Mouse (Mus musculus): Measurements from ENCODE around the gene Ric3. TPM values are rescaled to one million over a fixed set of nuclear protein-coding genes. Genes with fewer than 3 reads are reported as not detected.

The Ric3 gene
- total and polyA plus RNA-seq, 3 experiments, result not detected

DNA sequence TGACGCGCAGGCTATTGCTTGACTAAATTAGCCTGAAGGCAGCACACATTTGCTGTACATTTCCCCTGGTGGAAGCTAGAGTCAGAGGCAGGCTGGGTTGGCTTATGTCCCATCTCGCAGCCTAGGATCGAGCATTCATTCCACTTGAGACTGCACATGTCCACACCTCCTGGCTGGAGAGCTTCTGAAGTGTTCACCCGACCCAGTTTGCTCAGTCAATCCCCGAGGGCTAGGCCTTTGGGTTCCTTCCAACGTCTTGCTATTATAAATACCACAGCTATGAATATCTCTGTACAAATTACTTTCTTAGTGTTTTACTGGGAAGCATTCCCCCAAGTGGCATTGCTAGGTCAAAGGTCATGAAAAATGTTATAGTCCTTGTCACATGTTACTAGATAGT, 89.9 kb downstream of the Ric3 start (continued):
- TF ChIP-seq KAT2A (conservative IDR thresholded peaks at IDR 0.05; ENCODE audit: low read depth, low read length), result no peak

DNA sequence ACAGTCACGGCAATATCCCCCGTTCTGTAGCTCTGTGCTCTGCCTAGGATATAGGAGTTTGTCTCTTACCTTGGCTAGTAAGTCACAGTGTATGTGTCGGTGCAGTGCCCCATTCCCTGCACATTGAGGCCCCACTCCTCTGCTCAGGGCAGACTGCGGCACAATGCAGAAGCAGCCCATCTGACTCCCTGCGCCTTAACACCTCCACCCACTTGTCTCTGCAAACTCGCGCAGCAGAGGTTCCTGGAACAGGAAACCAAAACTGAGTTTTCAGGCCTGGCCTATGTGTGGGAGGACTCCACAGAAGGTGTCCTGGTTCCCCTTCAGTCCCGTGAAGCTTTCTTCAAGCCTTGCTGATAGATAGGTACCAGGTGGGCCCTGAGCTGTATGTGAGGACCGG, 91.9 kb downstream of the Ric3 start:
- H3K36me3 ChIP-seq (ENCODE audit: control insufficient read depth in 1 of 2, insufficient read depth in 2 of 2, low read length in 2 of 2), result no peaks in the 10 kb centered on the region
- no peaks in the 10 kb centered on the region for H3K4me1 ChIP-seq (ENCODE audit: control insufficient read depth in 1 of 2, insufficient read depth in 2 of 2, low read length in 2 of 2)
- H3K4me3 ChIP-seq (ENCODE audit: control insufficient read depth in 1 of 2, insufficient read depth in 1 of 2, low read depth in 2 of 2, low read length in 2 of 2), result no peak overlapping the region
- no peaks in the 10 kb centered on the region for H3K9me3 ChIP-seq (replicated peaks; ENCODE audit: insufficient read depth, low read length)
- H3K9ac ChIP-seq (ENCODE audit: control insufficient read depth, low read depth, low read length, poor library complexity, severe bottlenecking), result no peak overlapping the region
- H3K27me3 ChIP-seq (ENCODE audit: control insufficient read depth in 1 of 2, insufficient read depth in 2 of 2, low read length in 2 of 2), result no peaks in the 10 kb centered on the region
- no peak overlapping the region for H3K27ac ChIP-seq (ENCODE audit: control insufficient read depth, low read depth, low read length)
- DNase-seq (ENCODE audit: low read depth, low spot score), result no peak
- TF ChIP-seq MAFK (IDR thresholded peaks at IDR 0.05; ENCODE audit: borderline replicate concordance, low read depth, low read length), result no peak
- TF ChIP-seq ZMIZ1 (IDR thresholded peaks at IDR 0.05; ENCODE audit: low read depth, low read length), result no peak
- TF ChIP-seq USF2 (IDR thresholded peaks at IDR 0.05; ENCODE audit: borderline replicate concordance in 1 of 2, insufficient read depth in 1 of 2, low read depth in 1 of 2, low read length in 2 of 2), result no peak
- no peak for TF ChIP-seq USF1 (IDR thresholded peaks at IDR 0.05; ENCODE audit: low read depth, low read length)
- TF ChIP-seq RAD21 (IDR thresholded peaks at IDR 0.05; ENCODE audit: low read depth, low read length), result no peak
- TF ChIP-seq UBTF (IDR thresholded peaks at IDR 0.05; ENCODE audit: borderline replicate concordance, insufficient read depth, low read depth, low read length), result no peak
- TF ChIP-seq EP300 (IDR thresholded peaks at IDR 0.05; ENCODE audit: low read depth in 1 of 2, low read length in 2 of 2), result no peak
- TF ChIP-seq ETS1 (IDR thresholded peaks at IDR 0.05; ENCODE audit: low read depth, low read length), result no peak
- no peak for TF ChIP-seq JUND (IDR thresholded peaks at IDR 0.05; ENCODE audit: low read depth, low read length)
- no peak for TF ChIP-seq SMC3 (IDR thresholded peaks at IDR 0.05; ENCODE audit: low read depth, low read length)
- TF ChIP-seq E2F4 (IDR thresholded peaks at IDR 0.05; ENCODE audit: borderline replicate concordance, low read depth, low read length), result no peak
- no peak for TF ChIP-seq POLR2A (IDR thresholded peaks at IDR 0.05; ENCODE audit: control insufficient read depth in 1 of 2, insufficient read depth in 1 of 2, low read depth in 1 of 2, low read length in 2 of 2, poor library complexity in 1 of 2)
- TF ChIP-seq MAX (IDR thresholded peaks at IDR 0.05; ENCODE audit: low read length), result no peak
- TF ChIP-seq ZC3H11A (IDR thresholded peaks at IDR 0.05; ENCODE audit: low read depth, low read length), result no peak
- no peak for TF ChIP-seq ZNF384 (IDR thresholded peaks at IDR 0.05; ENCODE audit: low read depth, low read length)
- no peak for TF ChIP-seq RCOR1 (IDR thresholded peaks at IDR 0.05; ENCODE audit: low read depth, low read length)
- TF ChIP-seq ELF1 (IDR thresholded peaks at IDR 0.05; ENCODE audit: low read depth, low read length), result no peak
- no peak for TF ChIP-seq MAZ (IDR thresholded peaks at IDR 0.05; ENCODE audit: low read depth, low read length)
- TF ChIP-seq TBP (IDR thresholded peaks at IDR 0.05; ENCODE audit: low read depth, low read length), result no peak
- H3K79me2 ChIP-seq (ENCODE audit: control insufficient read depth, insufficient read depth, low read length, poor library complexity), result no peaks in the 10 kb centered on the region

All from MEL (cell line).